Mouse (Mus musculus): ENCODE measurements around the gene Hnrnpf. TPM values are rescaled to one million over a fixed set of nuclear protein-coding genes. Genes with fewer than 3 reads are reported as not detected.

Gene Hnrnpf
- polyA plus RNA-seq (2015; fragmentation: Nextera tagmentation; extraction: Ambion mirVana), result 222 and 321 TPM in 2 replicates

DNA sequence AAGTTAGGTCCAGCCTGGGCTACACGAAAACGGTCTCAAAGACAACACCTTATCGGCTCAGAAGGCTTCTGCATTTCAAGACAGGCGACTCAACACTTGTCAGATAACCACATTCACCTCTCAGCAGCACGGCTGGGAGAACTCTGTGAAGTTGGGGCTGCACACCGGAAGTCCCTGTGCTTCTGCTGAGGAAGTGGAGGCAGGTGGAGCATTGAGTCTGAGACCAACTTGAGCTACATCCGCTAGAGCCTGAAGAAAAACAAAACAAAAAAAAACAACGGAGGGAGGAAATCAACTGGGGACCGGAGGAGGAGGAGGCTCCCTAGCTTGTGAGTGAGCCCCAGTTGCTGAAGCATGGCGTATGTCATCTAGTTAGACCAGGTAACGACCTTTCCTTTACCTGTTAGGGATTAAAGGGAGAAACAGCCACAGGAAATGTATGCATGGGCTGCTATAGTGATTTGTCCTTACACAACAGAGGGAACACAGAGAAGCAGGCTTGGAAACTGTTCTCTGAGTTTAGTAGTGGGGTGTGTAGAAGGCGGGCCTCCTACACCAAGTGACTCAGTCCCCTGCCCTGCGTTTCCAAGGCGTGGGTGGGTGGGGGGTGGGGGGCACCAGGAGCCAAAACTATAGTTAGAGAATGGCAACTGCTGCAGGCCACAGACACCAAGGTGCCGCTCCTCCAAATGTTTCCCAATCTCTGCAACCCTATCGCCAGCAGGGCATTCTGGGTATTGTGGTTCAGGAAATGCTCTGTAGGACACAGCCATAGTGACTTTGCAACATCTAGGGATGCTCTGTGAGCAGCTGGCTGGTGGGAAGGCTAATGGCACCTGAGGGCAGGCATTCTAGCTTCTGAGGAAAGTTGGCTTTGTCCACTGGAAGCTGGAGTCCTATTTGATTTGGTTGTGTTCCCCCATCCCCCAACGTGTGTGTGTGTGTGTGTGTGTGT is at the start of gene Hnrnpf:
Gene Hnrnpf (plus strand): TSS at position 199 of the 955 bp plus-strand sequence.

DNA sequence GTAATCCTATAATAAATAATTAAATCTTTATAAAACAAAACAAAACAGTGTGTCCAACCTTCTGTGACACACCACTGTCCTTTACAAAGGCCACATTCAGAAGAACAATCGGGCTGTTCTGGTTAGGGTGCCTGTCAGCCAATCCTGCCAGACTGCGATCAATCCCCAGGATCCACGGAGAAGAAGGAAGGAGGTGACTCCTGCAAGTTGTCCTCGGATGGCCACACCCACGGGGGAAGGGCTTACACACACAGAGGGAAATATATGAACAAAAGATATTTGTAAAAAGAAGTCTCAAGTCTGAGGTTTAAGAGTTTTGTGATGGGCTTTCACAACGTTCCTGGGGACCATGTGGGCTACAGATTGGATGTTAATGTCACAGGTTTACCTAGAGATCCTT is 38.3 kb upstream of the Hnrnpf start, which contains the start of gene Zfp239:
Gene Zfp239 (plus strand): TSS at position 253 of the 400 bp plus-strand sequence.

DNA sequence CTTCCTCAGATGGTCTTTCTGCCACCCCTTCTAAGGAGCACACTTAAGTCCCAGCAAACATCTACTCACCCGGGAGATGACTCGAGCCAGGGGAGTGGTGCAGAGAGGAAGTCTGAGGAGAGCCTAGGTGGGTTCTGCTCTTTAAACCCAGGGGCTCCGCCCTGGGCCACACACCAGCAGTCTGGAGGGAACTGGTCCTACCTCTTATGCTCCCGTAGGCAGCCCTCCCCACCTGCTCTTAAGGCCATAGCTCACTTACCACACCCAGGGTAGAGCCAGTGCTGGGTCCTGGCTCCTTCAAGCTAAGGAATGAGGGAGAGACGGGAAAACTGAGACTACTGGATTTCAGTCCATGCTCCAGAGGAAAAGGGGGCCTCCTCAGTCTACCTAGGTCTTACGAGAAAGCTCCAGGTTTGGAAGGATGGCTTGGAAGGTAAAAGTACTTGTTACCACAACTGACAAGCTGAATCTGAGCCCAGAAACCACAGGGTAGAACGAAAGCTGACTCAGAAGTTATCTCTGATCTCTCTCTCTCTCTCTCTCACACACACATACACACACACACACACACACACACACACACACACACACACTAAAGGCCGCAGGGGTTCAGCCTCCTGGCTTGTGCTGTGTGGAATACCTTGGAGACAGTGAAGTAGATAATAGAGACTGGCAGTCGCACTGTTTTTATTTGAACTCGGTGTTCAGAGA is 37.3 kb downstream of the Hnrnpf start, which contains the start of gene Fxyd4:
Gene Fxyd4 (minus strand): TSS at position 471 of the 711 bp plus-strand sequence.

Small RNA genes lying within 50 kb of the gene (microRNA-seq; reads per million reads assigned to microRNA genes)
- gene Gm25535 (ENCODE audit: borderline replicate concordance, insufficient number of aligned reads), result not detected

Other genes with a start within 250 kb of the Hnrnpf start
- 62.1 and 70.0 TPM in 2 replicates for gene Zfp637, start 59.1 kb upstream of the Hnrnpf start, polyA plus RNA-seq (2015; fragmentation: Nextera tagmentation; extraction: Ambion mirVana)
- 3.4 and 5.1 TPM in 2 replicates for gene Zfp239, start 38.2 kb upstream of the Hnrnpf start, polyA plus RNA-seq (2015; fragmentation: Nextera tagmentation; extraction: Ambion mirVana)
- gene Fxyd4, start 37.4 kb downstream of the Hnrnpf start, polyA plus RNA-seq (2015; fragmentation: Nextera tagmentation; extraction: Ambion mirVana), result 2.1 and 4.3 TPM in 2 replicates
- 0.22 and 0.41 TPM in 2 replicates for gene Rasgef1a, start 111.1 kb downstream of the Hnrnpf start, polyA plus RNA-seq (2015; fragmentation: Nextera tagmentation; extraction: Ambion mirVana)
- 13.1 and 16.6 TPM in 2 replicates for gene Csgalnact2, start 238.8 kb downstream of the Hnrnpf start, polyA plus RNA-seq (2015; fragmentation: Nextera tagmentation; extraction: Ambion mirVana)